Mouse (Mus musculus): ENCODE data around the gene Ahnak. TPM values are rescaled to one million over a fixed set of nuclear protein-coding genes. Genes with fewer than 3 reads are reported as not detected.
A peak's percentile ranks its signal among the peaks of the same experiment; 100 is the strongest.
"Not testable (repeated sequence)": the region's sequence is repeated elsewhere in the genome, so short reads cannot be mapped to it uniquely, and the experiment has no call there.

The Ahnak gene
- total and polyA plus RNA-seq, 2 experiments: 1.2 to 10.9 TPM

DNA sequence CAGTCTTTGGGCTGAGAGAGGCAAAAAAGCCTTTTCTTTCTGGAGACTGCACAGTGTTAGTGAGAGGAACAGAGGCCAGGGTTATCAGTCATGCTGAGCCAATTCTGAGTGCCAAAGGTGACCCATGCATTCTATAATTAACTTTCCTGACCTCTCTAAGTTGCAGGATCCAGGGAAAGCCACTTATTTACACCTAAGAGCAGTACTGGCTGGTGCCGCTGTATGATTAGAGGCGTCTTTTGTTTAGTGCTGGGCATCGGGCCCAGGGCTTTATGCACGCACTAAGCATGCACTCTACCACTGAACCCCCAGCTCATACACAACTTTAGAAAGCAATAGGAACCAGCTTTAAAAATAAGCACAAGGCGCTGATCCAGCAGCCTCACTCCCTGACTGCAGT lies 128.2 kb downstream of the Ahnak start:
- Histone ChIP-seq H3K27ac (replicated peaks; ENCODE audit: insufficient read depth, low read depth, low read length) (no peak overlapping the region), H3K27me3 (ENCODE audit: control insufficient read depth, insufficient read depth, low read length) (no peaks in the 10 kb centered on the region), H3K4me1 (ENCODE audit: control insufficient read depth, insufficient read depth, low read length) (peaks cover 4% of the 10 kb centered on the region), H3K9ac (ENCODE audit: low read depth, low read length) (no peak overlapping the region), H3K79me2 (ENCODE audit: control insufficient read depth, insufficient read depth, low read length) (no peaks in the 10 kb centered on the region), H3K4me3 (ENCODE audit: insufficient read depth, low read depth, low read length) (no peak overlapping the region), H3K36me3 (ENCODE audit: control insufficient read depth, insufficient read depth, low read length) (no peaks in the 10 kb centered on the region)
- DNase-seq (ENCODE audit: extremely low read depth, low read depth, low spot score): peak; percentile 67
- no peak for TF ChIP-seq CTCF (IDR thresholded peaks at IDR 0.05; ENCODE audit: low read depth, low read length)
- no peak for TF ChIP-seq POLR2A (IDR thresholded peaks at IDR 0.05; ENCODE audit: extremely low read depth, insufficient read depth, low read length)
- 37% methylated on average over 5 of the region's 5 CpGs for WGBS

DNA sequence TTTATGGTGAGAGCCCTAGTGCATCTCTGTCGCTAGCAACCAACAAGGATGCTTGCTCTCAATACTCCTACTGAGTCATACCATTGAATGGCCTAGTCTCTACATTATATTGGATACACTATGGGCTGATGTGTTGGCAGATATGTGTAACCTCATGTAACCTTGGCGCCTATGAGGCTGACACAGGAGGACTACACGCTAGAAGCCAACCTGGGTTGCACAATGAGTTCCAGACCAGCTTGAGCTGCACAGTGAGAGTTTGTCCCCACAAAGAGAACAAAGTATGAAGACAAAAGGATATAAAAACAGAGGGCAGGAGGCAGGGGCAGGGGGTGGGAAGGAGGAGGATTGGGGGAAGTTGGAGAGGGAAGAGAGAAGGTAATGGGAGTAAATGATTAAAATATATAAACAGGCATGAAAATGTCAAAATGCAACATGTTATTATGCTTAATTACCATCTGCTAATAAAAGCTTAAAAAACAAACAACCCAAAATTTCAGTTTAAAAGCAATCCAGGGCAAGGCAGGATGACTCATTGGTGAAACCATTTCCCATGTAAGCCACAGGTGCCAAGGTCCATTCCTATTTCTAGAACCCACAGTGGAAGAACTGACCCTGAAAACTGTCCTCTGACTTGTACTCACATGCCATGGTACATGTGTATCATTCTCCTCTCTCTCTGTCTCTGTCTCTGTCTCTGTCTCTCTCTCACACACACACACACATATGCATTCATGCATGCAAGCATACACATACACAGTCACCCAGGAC lies 130.8 kb downstream of the Ahnak start:
- H3K27me3 ChIP-seq (ENCODE audit: control insufficient read depth, insufficient read depth, low read length): no peaks in the 10 kb centered on the region
- H3K4me1 ChIP-seq (ENCODE audit: control insufficient read depth, insufficient read depth, low read length): peaks cover 4% of the 10 kb centered on the region
- H3K79me2 ChIP-seq (ENCODE audit: control insufficient read depth, insufficient read depth, low read length): no peaks in the 10 kb centered on the region
- TF ChIP-seq POLR2A (IDR thresholded peaks at IDR 0.05; ENCODE audit: extremely low read depth, insufficient read depth, low read length) (no peak), CTCF (IDR thresholded peaks at IDR 0.05; ENCODE audit: low read depth, low read length) (no peak)
- 49% methylated on average over 3 of the region's 3 CpGs for WGBS
- no peak overlapping the region for H3K4me3 ChIP-seq (ENCODE audit: insufficient read depth, low read depth, low read length)
- H3K36me3 ChIP-seq (ENCODE audit: control insufficient read depth, insufficient read depth, low read length): no peaks in the 10 kb centered on the region
- peak; percentile 87 for DNase-seq (ENCODE audit: extremely low read depth, low read depth, low spot score)
- no peak overlapping the region for H3K9ac ChIP-seq (ENCODE audit: low read depth, low read length)
- peak overlapping the region; percentile 16; the same call in 1 of the 2 replicates for H3K27ac ChIP-seq (replicated peaks; ENCODE audit: insufficient read depth, low read depth, low read length)

DNA sequence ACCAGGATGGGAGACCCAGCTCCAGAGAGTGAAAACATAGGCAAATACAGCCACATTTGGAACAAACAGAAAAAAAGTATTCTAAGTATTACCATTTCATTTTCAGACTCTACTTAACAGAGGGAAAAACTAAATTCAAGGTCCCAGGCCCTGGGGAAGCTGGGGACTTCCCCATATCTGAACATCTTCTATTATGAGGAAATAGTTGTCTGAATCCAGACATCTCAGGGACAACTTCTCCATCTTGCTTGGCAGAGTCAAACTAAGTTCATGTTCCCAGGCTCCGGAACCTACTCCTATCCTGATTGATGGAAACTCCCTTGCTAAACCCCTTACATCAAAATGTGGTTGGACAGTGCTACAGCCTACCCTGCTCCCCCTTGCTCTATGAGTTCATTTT lies 133.3 kb downstream of the Ahnak start:
- no peaks in the 10 kb centered on the region for H3K36me3 ChIP-seq (ENCODE audit: control insufficient read depth, insufficient read depth, low read length)
- no peak overlapping the region for H3K4me3 ChIP-seq (ENCODE audit: insufficient read depth, low read depth, low read length)
- no peaks in the 10 kb centered on the region for H3K79me2 ChIP-seq (ENCODE audit: control insufficient read depth, insufficient read depth, low read length)
- no peak for DNase-seq (ENCODE audit: extremely low read depth, low read depth, low spot score)
- H3K4me1 ChIP-seq (ENCODE audit: control insufficient read depth, insufficient read depth, low read length): peaks cover 4% of the 10 kb centered on the region
- H3K27me3 ChIP-seq (ENCODE audit: control insufficient read depth, insufficient read depth, low read length): no peaks in the 10 kb centered on the region
- no peak overlapping the region for H3K9ac ChIP-seq (ENCODE audit: low read depth, low read length)
- TF ChIP-seq CTCF (IDR thresholded peaks at IDR 0.05; ENCODE audit: low read depth, low read length) (no peak), POLR2A (IDR thresholded peaks at IDR 0.05; ENCODE audit: extremely low read depth, insufficient read depth, low read length) (no peak)
- 96% methylated on average over 1 of the region's 1 CpGs for WGBS
- no peak overlapping the region for H3K27ac ChIP-seq (replicated peaks; ENCODE audit: insufficient read depth, low read depth, low read length)

DNA sequence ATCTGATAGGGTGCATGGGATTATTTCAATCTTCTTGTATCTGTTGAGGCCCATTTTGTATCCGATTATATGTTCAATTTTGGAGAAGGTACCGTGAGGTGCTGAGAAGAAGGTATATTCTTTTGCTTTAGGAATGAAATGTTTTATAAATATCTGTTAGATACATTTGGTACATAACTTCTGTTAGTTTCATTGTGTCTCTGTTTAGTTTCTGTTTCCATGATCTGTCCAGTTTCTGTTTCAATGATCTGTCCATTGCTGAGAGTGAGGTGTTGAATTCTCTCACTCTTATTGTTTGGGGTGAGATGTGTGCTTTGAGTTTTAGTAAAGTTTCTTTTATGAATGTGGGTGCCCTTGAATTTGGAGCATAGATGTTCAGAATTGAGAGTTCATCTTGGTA lies 134.9 kb downstream of the Ahnak start:
- not testable (repeated sequence) for H3K4me1 ChIP-seq (ENCODE audit: control insufficient read depth, insufficient read depth, low read length); H3K9ac ChIP-seq (ENCODE audit: low read depth, low read length); DNase-seq (ENCODE audit: extremely low read depth, low read depth, low spot score); H3K27ac ChIP-seq (replicated peaks; ENCODE audit: insufficient read depth, low read depth, low read length); H3K36me3 ChIP-seq (ENCODE audit: control insufficient read depth, insufficient read depth, low read length); H3K27me3 ChIP-seq (ENCODE audit: control insufficient read depth, insufficient read depth, low read length); H3K4me3 ChIP-seq (ENCODE audit: insufficient read depth, low read depth, low read length); H3K79me2 ChIP-seq (ENCODE audit: control insufficient read depth, insufficient read depth, low read length)
- WGBS: 97% methylated on average over 2 of the region's 2 CpGs

Other genes with a start within 250 kb of the Ahnak start
- 0.83 TPM in 1 of 2 replicates, not detected in the other for gene 1700092M07Rik, start 248.6 kb upstream of the Ahnak start, total RNA-seq (2014; rRNA removed)
- gene 1700092M07Rik, start 248.6 kb upstream of the Ahnak start, polyA plus RNA-seq (2012; rRNA removed): not detected in 2 replicates
- 43.5 and 46.8 TPM in 2 replicates for gene Stx5a, start 247.9 kb upstream of the Ahnak start, total RNA-seq (2014; rRNA removed)
- 42.0 and 62.1 TPM in 2 replicates for gene Stx5a, start 247.9 kb upstream of the Ahnak start, polyA plus RNA-seq (2012; rRNA removed)
- 16.2 and 22.3 TPM in 2 replicates for gene Nxf1, start 232.2 kb upstream of the Ahnak start, total RNA-seq (2014; rRNA removed)
- gene Nxf1, start 232.2 kb upstream of the Ahnak start, polyA plus RNA-seq (2012; rRNA removed): 27.3 and 43.1 TPM in 2 replicates
- gene Tmem223, start 218.3 kb upstream of the Ahnak start, total RNA-seq (2014; rRNA removed): 50.3 and 66.9 TPM in 2 replicates
- 93.1 and 122 TPM in 2 replicates for gene Tmem223, start 218.3 kb upstream of the Ahnak start, polyA plus RNA-seq (2012; rRNA removed)
- 28.4 and 29.8 TPM in 2 replicates for gene Tmem179b, start 214.8 kb upstream of the Ahnak start, total RNA-seq (2014; rRNA removed)
- gene Tmem179b, start 214.8 kb upstream of the Ahnak start, polyA plus RNA-seq (2012; rRNA removed): 68.8 and 85.1 TPM in 2 replicates
- gene Taf6l, start 202.9 kb upstream of the Ahnak start, total RNA-seq (2014; rRNA removed): 4.7 and 5.2 TPM in 2 replicates
- gene Taf6l, start 202.9 kb upstream of the Ahnak start, polyA plus RNA-seq (2012; rRNA removed): 5.1 and 5.3 TPM in 2 replicates
- gene Polr2g, start 190.7 kb upstream of the Ahnak start, total RNA-seq (2014; rRNA removed): 25.2 and 26.6 TPM in 2 replicates
- gene Polr2g, start 190.7 kb upstream of the Ahnak start, polyA plus RNA-seq (2012; rRNA removed): 12.9 and 13.2 TPM in 2 replicates
- gene Zbtb3, start 186.7 kb upstream of the Ahnak start, total RNA-seq (2014; rRNA removed): 0.20 and 0.37 TPM in 2 replicates
- gene Zbtb3, start 186.7 kb upstream of the Ahnak start, polyA plus RNA-seq (2012; rRNA removed): 0.31 and 0.43 TPM in 2 replicates
- 15.6 and 18.5 TPM in 2 replicates for gene Ttc9c, start 170.0 kb upstream of the Ahnak start, total RNA-seq (2014; rRNA removed)
- gene Ttc9c, start 170.0 kb upstream of the Ahnak start, polyA plus RNA-seq (2012; rRNA removed): 8.1 and 8.3 TPM in 2 replicates
- 19.5 and 19.6 TPM in 2 replicates for gene Hnrnpul2, start 169.3 kb upstream of the Ahnak start, total RNA-seq (2014; rRNA removed)
- 11.2 and 11.6 TPM in 2 replicates for gene Hnrnpul2, start 169.3 kb upstream of the Ahnak start, polyA plus RNA-seq (2012; rRNA removed)
- gene AC129217.1, start 159.5 kb upstream of the Ahnak start, total RNA-seq (2014; rRNA removed): 6.1 and 8.2 TPM in 2 replicates
- 1.7 TPM in 1 of 2 replicates, not detected in the other for gene AC129217.1, start 159.5 kb upstream of the Ahnak start, polyA plus RNA-seq (2012; rRNA removed)
- gene Bscl2, start 151.8 kb upstream of the Ahnak start, total RNA-seq (2014; rRNA removed): 27.7 and 30.5 TPM in 2 replicates
- 131 and 137 TPM in 2 replicates for gene Bscl2, start 151.8 kb upstream of the Ahnak start, polyA plus RNA-seq (2012; rRNA removed)
- not detected in 2 replicates for gene Gng3, start 150.1 kb upstream of the Ahnak start, total RNA-seq (2014; rRNA removed)
- 0.05 TPM in 1 of 2 replicates, not detected in the other for gene Gng3, start 150.1 kb upstream of the Ahnak start, polyA plus RNA-seq (2012; rRNA removed)
- gene Lrrn4cl, start 138.5 kb upstream of the Ahnak start, total RNA-seq (2014; rRNA removed): 0.07 and 0.09 TPM in 2 replicates
- gene Lrrn4cl, start 138.5 kb upstream of the Ahnak start, polyA plus RNA-seq (2012; rRNA removed): 0.06 and 0.07 TPM in 2 replicates
- gene Ubxn1, start 117.8 kb upstream of the Ahnak start, total RNA-seq (2014; rRNA removed): 82.7 and 88.4 TPM in 2 replicates
- gene Ubxn1, start 117.8 kb upstream of the Ahnak start, polyA plus RNA-seq (2012; rRNA removed): 128 and 133 TPM in 2 replicates
- gene Uqcc3, start 108.4 kb upstream of the Ahnak start, total RNA-seq (2014; rRNA removed): 21.3 and 27.7 TPM in 2 replicates
- gene Uqcc3, start 108.4 kb upstream of the Ahnak start, polyA plus RNA-seq (2012; rRNA removed): 32.6 and 38.8 TPM in 2 replicates
- gene Lbhd1, start 105.6 kb upstream of the Ahnak start, total RNA-seq (2014; rRNA removed): 2.5 and 3.4 TPM in 2 replicates
- gene Lbhd1, start 105.6 kb upstream of the Ahnak start, polyA plus RNA-seq (2012; rRNA removed): 1.2 and 1.3 TPM in 2 replicates
- gene Gm49403, start 105.4 kb upstream of the Ahnak start, total RNA-seq (2014; rRNA removed): not detected in 2 replicates
- gene Gm49403, start 105.4 kb upstream of the Ahnak start, polyA plus RNA-seq (2012; rRNA removed): not detected in 2 replicates
- 23.5 and 34.0 TPM in 2 replicates for gene 1810009A15Rik, start 100.4 kb upstream of the Ahnak start, total RNA-seq (2014; rRNA removed)
- 10.8 and 13.6 TPM in 2 replicates for gene 1810009A15Rik, start 100.4 kb upstream of the Ahnak start, polyA plus RNA-seq (2012; rRNA removed)
- gene Gm49416, start 100.4 kb upstream of the Ahnak start, total RNA-seq (2014; rRNA removed): 3.4 TPM in 1 of 2 replicates, not detected in the other
- 1.1 TPM in 1 of 2 replicates, not detected in the other for gene Gm49416, start 100.4 kb upstream of the Ahnak start, polyA plus RNA-seq (2012; rRNA removed)
- gene Ints5, start 96.3 kb upstream of the Ahnak start, total RNA-seq (2014; rRNA removed): 3.8 and 5.6 TPM in 2 replicates
- gene Ints5, start 96.3 kb upstream of the Ahnak start, polyA plus RNA-seq (2012; rRNA removed): 13.2 and 15.9 TPM in 2 replicates
- gene Ganab, start 91.2 kb upstream of the Ahnak start, total RNA-seq (2014; rRNA removed): 111 and 132 TPM in 2 replicates
- gene Ganab, start 91.2 kb upstream of the Ahnak start, polyA plus RNA-seq (2012; rRNA removed): 127 and 140 TPM in 2 replicates
- 16.8 and 22.6 TPM in 2 replicates for gene B3gat3, start 68.9 kb upstream of the Ahnak start, total RNA-seq (2014; rRNA removed)
- gene B3gat3, start 68.9 kb upstream of the Ahnak start, polyA plus RNA-seq (2012; rRNA removed): 88.7 and 101 TPM in 2 replicates
- gene Rom1, start 59.9 kb upstream of the Ahnak start, total RNA-seq (2014; rRNA removed): 1.7 and 2.3 TPM in 2 replicates
- 5.0 and 7.8 TPM in 2 replicates for gene Rom1, start 59.9 kb upstream of the Ahnak start, polyA plus RNA-seq (2012; rRNA removed)
- gene Eml3, start 59.7 kb upstream of the Ahnak start, total RNA-seq (2014; rRNA removed): 7.4 and 7.9 TPM in 2 replicates
- gene Eml3, start 59.7 kb upstream of the Ahnak start, polyA plus RNA-seq (2012; rRNA removed): 20.2 and 26.2 TPM in 2 replicates
- gene Mta2, start 47.4 kb upstream of the Ahnak start, total RNA-seq (2014; rRNA removed): 25.6 and 27.1 TPM in 2 replicates
- 11.2 and 12.1 TPM in 2 replicates for gene Mta2, start 47.4 kb upstream of the Ahnak start, polyA plus RNA-seq (2012; rRNA removed)
- 6.0 and 6.2 TPM in 2 replicates for gene Tut1, start 35.4 kb upstream of the Ahnak start, total RNA-seq (2014; rRNA removed)
- gene Tut1, start 35.4 kb upstream of the Ahnak start, polyA plus RNA-seq (2012; rRNA removed): 9.6 and 14.6 TPM in 2 replicates
- gene Eef1g, start 22.2 kb upstream of the Ahnak start, total RNA-seq (2014; rRNA removed): 101 and 117 TPM in 2 replicates
- gene Eef1g, start 22.2 kb upstream of the Ahnak start, polyA plus RNA-seq (2012; rRNA removed): 99.1 and 107 TPM in 2 replicates
- gene Scgb1a1, start 98.7 kb downstream of the Ahnak start, total RNA-seq (2014; rRNA removed): not detected in 2 replicates
- 1.4 and 1.6 TPM in 2 replicates for gene Scgb1a1, start 98.7 kb downstream of the Ahnak start, polyA plus RNA-seq (2012; rRNA removed)
- 5.7 and 7.6 TPM in 2 replicates for gene Asrgl1, start 146.4 kb downstream of the Ahnak start, total RNA-seq (2014; rRNA removed)
- 1.7 and 2.0 TPM in 2 replicates for gene Asrgl1, start 146.4 kb downstream of the Ahnak start, polyA plus RNA-seq (2012; rRNA removed)